Mouse (Mus musculus) ovary, postnatal 36 days (tissue): ENCODE measurements around the gene Upk3a.

Experiments used
- DNase-seq: peaks from one replicate; pipeline ENCODE4 v3.0.0; 2022; ENCODE audit warnings: low spot score, mixed read lengths

The Upk3a gene

GRCm38 (mm10) chr15:85016951-85017664 lies at the start of gene Upk3a:
Upk3a (plus strand) TSS chr15:85017141.
- no peak for DNase-seq

GRCm38 (mm10) chr15:84968534-84968933 lies 48.4 kb upstream of the Upk3a start:
- DNase-seq: no peak

GRCm38 (mm10) chr15:84972860-84973543 lies 43.9 kb upstream of the Upk3a start:
- no peak for DNase-seq

- DNase-seq: no peak
These were observed 43.4 kb upstream of the Upk3a start for GRCm38 (mm10) chr15:84973544-84973871.

- DNase-seq: no peak
These were observed 41.2 kb upstream of the Upk3a start for GRCm38 (mm10) chr15:84975729-84976128.

- no peak for DNase-seq
These were observed 35.2 kb upstream of the Upk3a start for GRCm38 (mm10) chr15:84981609-84982313.

- no peak for DNase-seq
These were observed 34.1 kb upstream of the Upk3a start for GRCm38 (mm10) chr15:84982888-84983287.

GRCm38 (mm10) chr15:84983721-84984120 lies 33.2 kb upstream of the Upk3a start:
- DNase-seq: peak; percentile 54

GRCm38 (mm10) chr15:84985516-84986160 lies 31.3 kb upstream of the Upk3a start:
- DNase-seq: no peak

- no peak for DNase-seq
These were observed 30.5 kb upstream of the Upk3a start for GRCm38 (mm10) chr15:84986171-84987019.

- no peak for DNase-seq
These were observed 29.7 kb upstream of the Upk3a start for GRCm38 (mm10) chr15:84987020-84987815.

GRCm38 (mm10) chr15:84987874-84988825 lies 28.8 kb upstream of the Upk3a start, which contains the start of gene 5031439G07Rik:
5031439G07Rik (minus strand) TSS chr15:84988551.
- peak; percentile 86 for DNase-seq

- no peak for DNase-seq
These were observed 27.8 kb upstream of the Upk3a start for GRCm38 (mm10) chr15:84989098-84989497.

GRCm38 (mm10) chr15:84989771-84990170 lies 27.2 kb upstream of the Upk3a start:
- DNase-seq: no peak

- no peak for DNase-seq
These were observed 22.4 kb upstream of the Upk3a start for GRCm38 (mm10) chr15:84994498-84994897.

GRCm38 (mm10) chr15:84995041-84995440 lies 21.9 kb upstream of the Upk3a start:
- DNase-seq: no peak

- DNase-seq: peak; percentile 68
These were observed 21.0 kb upstream of the Upk3a start for GRCm38 (mm10) chr15:84995967-84996366.

- DNase-seq: no peak
These were observed 19.0 kb upstream of the Upk3a start for GRCm38 (mm10) chr15:84997768-84998454.

GRCm38 (mm10) chr15:84999911-85000310 lies 17.0 kb upstream of the Upk3a start:
- no peak for DNase-seq
